Mouse (Mus musculus) brain, embryonic 14.5 days (tissue): ENCODE results near the gene Phactr1.
A peak's percentile ranks its signal among the peaks of the same experiment; 100 is the strongest.

Source experiments
- CTCF ChIP-seq: fragments of 200-500 bp; IDR thresholded peaks from 2 replicates; pipeline ENCODE4 v1.5.1; 2012; ENCODE audit warnings: inconsistent platforms, mild to moderate bottlenecking, moderate library complexity, borderline replicate concordance; ENCODE audit not compliant: insufficient read depth, insufficient read length; ENCODE audit errors: extremely low read depth
- POLR2A ChIP-seq: fragments of 200-500 bp; IDR thresholded peaks from 2 replicates; pipeline ENCODE4 v1.6.1; 2012; ENCODE audit warnings: mild to moderate bottlenecking, inconsistent platforms, borderline replicate concordance; ENCODE audit not compliant: poor library complexity, insufficient read depth, insufficient read length, severe bottlenecking; ENCODE audit errors: extremely low read depth

- TF ChIP-seq CTCF (peak; percentile 78), POLR2A (no peak)
Measured at GRCm38 (mm10) chr13:43173262-43173661, 492.8 kb downstream of the Phactr1 start.
